ENCODE assay signal across 18 mouse cellular contexts in genomic region chr1:59830194-59830593, GRCm38 (mm10).
A peak's percentile ranks its signal among the peaks of the same experiment; 100 is the strongest.
DNase-seq lines count a peak whose midpoint lies in the region; ATAC-seq and TF ChIP-seq lines count a peak whose summit lies in the region.
"Had no signal": no experiment of that assay in that cellular context is flagged by ENCODE, and none has a peak within 500 bp of the region (broad histone marks: within the 10 kb centered on the region; RNA-seq: fewer than 3 reads in every experiment).

No protein-coding gene starts in this region.

- 47% methylated on average over 6 of the region's 6 CpGs for WGBS in lung, adult 2 months
- WGBS in liver, embryonic 13.5 days (ENCODE audit: insufficient replicate concordance) = 7% methylated on average over 6 of the region's 6 CpGs

- no peak overlapping the region for H3K4me3 ChIP-seq in lung, adult 2 months (replicated peaks; ENCODE audit: extremely low read depth, low read depth, low read length)
- H3K4me3 ChIP-seq in liver, embryonic 13.5 days (replicated peaks) = no peak overlapping the region
- H3K4me3 ChIP-seq: forebrain, embryonic 12.5 days; midbrain, embryonic 12.5 days; neural tube, embryonic 12.5 days had no signal

- H3K27ac ChIP-seq in liver, embryonic 13.5 days = no peak overlapping the region
- H3K27ac ChIP-seq: forebrain, embryonic 12.5 days; midbrain, embryonic 12.5 days; neural tube, embryonic 12.5 days had no signal

- H3K4me1 ChIP-seq in lung, adult 2 months (ENCODE audit: control insufficient read depth, insufficient read depth, low read length) = peaks cover 8% of the 10 kb centered on the region
- H3K4me1 ChIP-seq in liver, embryonic 13.5 days (replicated peaks) = peaks cover 17% of the 10 kb centered on the region
- H3K4me1 ChIP-seq: neural tube, embryonic 12.5 days had no signal

- H3K36me3 ChIP-seq in liver, embryonic 13.5 days = no peaks in the 10 kb centered on the region

- no peaks in the 10 kb centered on the region for H3K27me3 ChIP-seq in liver, embryonic 13.5 days
- H3K27me3 ChIP-seq: forebrain, embryonic 12.5 days; midbrain, embryonic 12.5 days; neural tube, embryonic 12.5 days had no signal

- H3K9me3 ChIP-seq in liver, embryonic 13.5 days (replicated peaks) = no peaks in the 10 kb centered on the region
- H3K9me3 ChIP-seq: forebrain, embryonic 12.5 days; midbrain, embryonic 12.5 days; neural tube, embryonic 12.5 days had no signal

- peak; percentile 3 for DNase-seq in lung, postnatal 10 days
- no peak for DNase-seq in lung, adult 2 months
- DNase-seq in c-Kit-positive CD71-positive TER-119-negative erythroid progenitor cells, embryonic 14.5 days (ENCODE audit: low read depth) = peak; percentile 29
- peak; percentile 17 for DNase-seq in liver, embryonic 13.5 days
- no peak for DNase-seq in right cerebral cortex, postnatal 10 days (ENCODE audit: low spot score in 2 of 2)
- DNase-seq in layer of hippocampus, postnatal 36 days = no peak
- no peak for DNase-seq in adrenal gland, postnatal 4 days (ENCODE audit: low spot score in 2 of 2)
- DNase-seq: adrenal gland, postnatal 10 days; cerebellum, adult 2 months; gastrocnemius, postnatal 14 days; kidney, adult 18-20 months; left cerebral cortex, postnatal 4 days; thymus, postnatal 14 days had no signal

- H3K9ac ChIP-seq in liver, embryonic 13.5 days = no peak overlapping the region
- H3K9ac ChIP-seq: forebrain, embryonic 12.5 days; midbrain, embryonic 12.5 days; neural tube, embryonic 12.5 days had no signal

- TF ChIP-seq POLR2A in lung, adult 2 months (IDR thresholded peaks at IDR 0.05; ENCODE audit: borderline replicate concordance, extremely low read depth, low read depth, low read length) = no peak

- ATAC-seq in liver, embryonic 13.5 days (ENCODE audit: low read depth) = peak; percentile 74
- ATAC-seq: activated CD4-positive, CD25-positive, alpha-beta regulatory T cell, adult 4 months; lung, postnatal 0 days had no signal

- no peak overlapping the region; the same call in 1 of the 2 replicates for H3K4me2 ChIP-seq in liver, embryonic 13.5 days
- H3K4me2 ChIP-seq: forebrain, embryonic 12.5 days; midbrain, embryonic 12.5 days; neural tube, embryonic 12.5 days had no signal

- no peak for TF ChIP-seq CTCF in lung, adult 2 months (IDR thresholded peaks at IDR 0.05; ENCODE audit: insufficient read depth, low read length)

Comparison
In these comparisons a context has a peak if more than half of its experiments do, and no peak if none do; other contexts are left out.
1. DNase-seq: peak in lung, postnatal 10 days (single experiment), c-Kit-positive CD71-positive TER-119-negative erythroid progenitor cells, embryonic 14.5 days (single experiment) and liver, embryonic 13.5 days (single experiment); none in lung, adult 2 months (single experiment), right cerebral cortex, postnatal 10 days (0 of 2), layer of hippocampus, postnatal 36 days (0 of 2) and adrenal gland, postnatal 4 days (0 of 2).